Mouse (Mus musculus) stomach, embryonic 16.5 days (tissue): ENCODE data around the gene Slamf7. TPM values are rescaled to one million over a fixed set of nuclear protein-coding genes. Genes with fewer than 3 reads are reported as not detected.

ENCODE experiments used
- ATAC-seq: fragments of 200-750 bp; cut with Nextera tagmentation; 2 replicates; pipeline ENCODE4 v1.8.0; 2017; ENCODE audit warnings: moderate number of reproducible peaks, moderate TSS enrichment; ENCODE audit not compliant: insufficient read depth, low FRiP score
- H3K27ac ChIP-seq: fragments of 300-500 bp; sonication (generic); 2 replicates; pipeline ENCODE4 v1.5.1; 2014; ENCODE audit warnings: low read length
- H3K27me3 ChIP-seq: fragments of 300-500 bp; sonication (generic); 2 replicates; pipeline ENCODE4 v1.6.1; 2014; ENCODE audit warnings: low read length, control low read depth, mixed read lengths; ENCODE audit not compliant: control insufficient read depth, insufficient read depth
- H3K36me3 ChIP-seq: fragments of 300-500 bp; sonication (generic); 2 replicates; pipeline ENCODE4 v1.6.1; 2014; ENCODE audit warnings: low read length; ENCODE audit not compliant: control insufficient read depth, insufficient read depth
- H3K4me1 ChIP-seq: fragments of 300-500 bp; sonication (generic); 2 replicates; pipeline ENCODE4 v1.6.1; 2014; ENCODE audit warnings: low read length, control low read depth, mixed read lengths; ENCODE audit not compliant: control insufficient read depth, insufficient read depth
- H3K4me2 ChIP-seq: fragments of 300-500 bp; sonication (generic); 2 replicates; pipeline ENCODE4 v1.6.1; 2014; ENCODE audit warnings: low read depth, low read length, mixed read lengths
- H3K4me3 ChIP-seq: fragments of 300-500 bp; sonication (generic); replicated peaks from 2 replicates; pipeline ENCODE4 v1.5.1; 2014; ENCODE audit warnings: mild to moderate bottlenecking, low read length
- H3K9ac ChIP-seq: fragments of 300-500 bp; sonication (generic); 2 replicates; pipeline ENCODE4 v1.6.1; 2014; ENCODE audit warnings: low read length
- H3K9me3 ChIP-seq: fragments of 300-500 bp; sonication (generic); replicated peaks from 2 replicates; pipeline ENCODE4 v1.6.1; 2016; ENCODE audit warnings: low read length, control low read depth; ENCODE audit not compliant: control insufficient read depth
- WGBS: fragments of 180-500 bp; shearing (Covaris S2); extraction: QIAGEN DNeasy Blood & Tissue Kit; methylation state at CpG from one replicate; pipeline ENCODE4 v1.1.7; 2014; 5-methylcytosine and 5-hydroxymethylcytosine counted together
- polyA plus RNA-seq: library from polyadenylated mRNA; unstranded; fragments of >200 nt; fragmentation: Nextera tagmentation; extraction: Ambion mirVana; gene quantifications from 2 replicates; pipeline ENCODE4 v1.2.1, GENCODE M21; 2015

The Slamf7 gene
- 0.14 and 0.24 TPM in 2 replicates for polyA plus RNA-seq

- Histone ChIP-seq H3K27me3 (no peaks in the 10 kb centered on the region), H3K36me3 (no peaks in the 10 kb centered on the region), H3K4me1 (no peaks in the 10 kb centered on the region), H3K27ac (no peak within 1 kb of the TSS), H3K4me3 (no peak within 1 kb of the TSS), H3K9me3 (no peaks in the 10 kb centered on the region), H3K9ac (no peak within 1 kb of the TSS), H3K4me2 (no peak within 1 kb of the TSS)
- WGBS: 86% methylated on average over 5 of the region's 5 CpGs
- ATAC-seq: no peak
Measured at GRCm38 (mm10) chr1:171652734-171653133, at the start of gene Slamf7. Gene Slamf7 (minus strand): TSS chr1:171653035.

DNA sequence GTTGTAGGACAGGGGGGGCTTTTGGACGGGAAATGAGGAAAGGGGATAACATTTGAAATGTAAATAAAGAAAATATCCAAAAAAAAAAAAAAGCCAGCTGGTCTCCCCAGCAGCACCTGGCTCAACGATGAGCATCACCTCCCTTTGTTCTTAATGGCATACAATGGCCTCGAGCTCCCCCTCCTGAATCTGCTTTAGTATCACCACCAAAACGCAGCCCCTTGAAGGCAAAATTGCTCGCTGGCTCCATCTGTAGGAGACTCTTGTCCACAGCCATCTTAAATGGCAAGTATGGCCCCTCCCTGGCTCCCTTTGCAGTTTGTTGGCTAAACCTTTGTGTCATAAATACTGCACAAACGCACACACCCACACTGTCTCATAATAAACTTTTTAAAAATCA is 46.1 kb upstream of the Slamf7 start:
- 16% methylated on average over 6 of the region's 6 CpGs for WGBS
- Histone ChIP-seq H3K36me3 (no peaks in the 10 kb centered on the region), H3K9ac (no peak overlapping the region), H3K9me3 (no peaks in the 10 kb centered on the region), H3K27ac (no peak overlapping the region), H3K4me2 (no peak overlapping the region), H3K4me1 (no peaks in the 10 kb centered on the region), H3K4me3 (no peak overlapping the region), H3K27me3 (no peaks in the 10 kb centered on the region)
- no peak for ATAC-seq

GRCm38 (mm10) chr1:171693918-171694317 is 41.1 kb upstream of the Slamf7 start:
- H3K4me3 ChIP-seq: no peak overlapping the region
- no peak overlapping the region for H3K9ac ChIP-seq
- no peak overlapping the region for H3K27ac ChIP-seq
- 83% methylated on average over 1 of the region's 1 CpGs for WGBS
- ATAC-seq: no peak
- no peaks in the 10 kb centered on the region for H3K4me1 ChIP-seq
- no peaks in the 10 kb centered on the region for H3K27me3 ChIP-seq
- no peak overlapping the region for H3K4me2 ChIP-seq
- no peaks in the 10 kb centered on the region for H3K9me3 ChIP-seq
- H3K36me3 ChIP-seq: no peaks in the 10 kb centered on the region

DNA sequence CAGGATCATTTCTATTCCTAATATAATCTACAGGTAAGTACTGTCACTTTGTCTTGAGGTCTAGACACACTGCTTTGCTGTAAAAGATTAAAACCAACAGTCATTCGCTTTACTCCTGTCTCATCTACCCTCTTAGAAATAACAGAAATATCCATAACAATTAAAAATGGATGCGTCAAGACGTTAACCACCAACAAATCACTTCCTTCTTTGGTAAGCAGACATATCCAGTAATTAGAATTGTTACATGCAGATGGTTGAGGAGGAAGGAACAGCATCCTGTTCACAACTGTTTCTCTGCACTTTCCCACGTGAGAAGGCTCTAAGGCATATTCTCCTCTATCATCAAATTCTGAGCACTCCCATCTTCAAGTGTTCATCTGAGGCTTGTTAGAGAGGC is 34.5 kb upstream of the Slamf7 start:
- Histone ChIP-seq H3K27ac (no peak overlapping the region), H3K9me3 (no peaks in the 10 kb centered on the region), H3K36me3 (no peaks in the 10 kb centered on the region), H3K27me3 (no peaks in the 10 kb centered on the region), H3K4me1 (no peaks in the 10 kb centered on the region), H3K4me2 (no peak overlapping the region), H3K4me3 (no peak overlapping the region), H3K9ac (no peak overlapping the region)
- ATAC-seq: no peak
- WGBS: 75% methylated on average over 4 of the region's 4 CpGs

DNA sequence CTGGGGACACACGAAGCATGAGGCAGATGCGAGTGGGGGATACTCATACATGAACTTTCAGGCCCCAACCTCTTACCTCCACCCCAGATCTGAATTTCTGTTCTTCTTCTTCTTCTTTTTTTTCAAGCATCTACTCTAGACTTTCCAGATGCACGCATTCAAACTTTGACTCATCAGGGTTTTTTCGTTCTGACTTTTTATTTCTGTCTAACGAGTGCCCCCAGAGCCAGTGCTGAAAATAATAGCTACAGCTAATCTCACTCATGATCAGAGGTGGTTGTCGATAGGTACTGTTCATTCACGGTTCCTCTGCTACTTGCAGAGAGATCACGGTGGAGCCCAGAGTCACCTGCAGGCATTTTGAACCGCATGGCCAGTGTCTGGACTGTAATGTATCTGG is 32.1 kb upstream of the Slamf7 start:
- no peak overlapping the region for H3K9ac ChIP-seq
- ATAC-seq: no peak
- H3K4me1 ChIP-seq: no peaks in the 10 kb centered on the region
- H3K4me2 ChIP-seq: no peak overlapping the region
- WGBS: 90% methylated on average over 9 of the region's 9 CpGs
- no peak overlapping the region for H3K4me3 ChIP-seq
- H3K36me3 ChIP-seq: no peaks in the 10 kb centered on the region
- no peaks in the 10 kb centered on the region for H3K9me3 ChIP-seq
- no peak overlapping the region for H3K27ac ChIP-seq
- H3K27me3 ChIP-seq: no peaks in the 10 kb centered on the region

GRCm38 (mm10) chr1:171681531-171682299 is 28.9 kb upstream of the Slamf7 start, which contains the start of gene Cd48:
Gene Cd48 (plus strand): TSS chr1:171682009.
- ATAC-seq: no peak
- H3K4me2 ChIP-seq: no peak within 1 kb of the TSS
- no peaks in the 10 kb centered on the region for H3K27me3 ChIP-seq
- WGBS: 78% methylated on average over 14 of the region's 14 CpGs
- H3K4me3 ChIP-seq: no peak within 1 kb of the TSS
- H3K9ac ChIP-seq: no peak within 1 kb of the TSS
- no peak within 1 kb of the TSS for H3K27ac ChIP-seq
- H3K4me1 ChIP-seq: no peaks in the 10 kb centered on the region
- no peaks in the 10 kb centered on the region for H3K9me3 ChIP-seq
- H3K36me3 ChIP-seq: no peaks in the 10 kb centered on the region

DNA sequence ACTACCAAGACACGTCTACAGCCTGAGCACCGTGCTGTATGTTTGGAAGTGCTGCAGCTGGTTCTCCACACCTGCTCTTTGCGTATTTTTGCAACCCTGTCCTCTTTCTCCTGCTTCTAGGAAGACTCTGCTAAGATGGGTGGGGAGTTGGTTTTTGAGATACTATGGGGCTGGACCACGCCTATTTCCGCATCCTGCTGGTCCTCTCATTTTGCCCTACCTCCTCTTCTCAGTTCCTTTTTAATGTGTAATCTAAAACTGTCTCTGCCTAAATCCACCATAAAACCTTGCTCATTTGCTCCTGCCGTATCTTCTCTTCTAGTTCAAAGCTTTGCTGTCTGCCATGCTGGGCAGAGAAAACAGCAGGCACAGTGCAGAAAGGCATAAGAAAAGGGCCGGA is 28.2 kb upstream of the Slamf7 start:
- ATAC-seq: no peak
- Histone ChIP-seq H3K27ac (no peak overlapping the region), H3K4me1 (no peaks in the 10 kb centered on the region), H3K9ac (no peak overlapping the region), H3K4me3 (no peak overlapping the region), H3K27me3 (no peaks in the 10 kb centered on the region), H3K9me3 (no peaks in the 10 kb centered on the region), H3K4me2 (no peak overlapping the region), H3K36me3 (no peaks in the 10 kb centered on the region)
- 60% methylated on average over 7 of the region's 7 CpGs for WGBS

DNA sequence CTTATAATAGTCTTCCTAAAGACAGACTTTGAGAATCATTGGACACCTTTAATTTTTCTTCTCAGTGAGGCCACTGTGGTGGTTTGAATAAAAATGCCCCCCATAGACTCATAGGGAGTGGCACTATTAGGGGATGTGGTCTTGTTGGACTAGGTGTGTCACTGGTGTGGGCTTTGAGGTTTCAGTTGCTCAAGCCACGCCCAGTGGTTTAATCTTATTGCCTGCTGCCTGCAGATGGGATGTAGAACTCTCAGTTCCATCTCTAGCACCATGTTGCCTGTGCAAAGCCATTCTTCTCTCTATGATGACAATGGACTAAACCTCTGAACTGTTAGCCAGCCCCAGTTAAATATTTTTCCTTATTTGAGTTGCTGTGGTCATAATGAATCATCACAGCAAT is 24.9 kb upstream of the Slamf7 start:
- H3K4me3 ChIP-seq: no peak overlapping the region
- WGBS: 61% methylated on average over 1 of the region's 1 CpGs
- H3K4me1 ChIP-seq: no peaks in the 10 kb centered on the region
- no peaks in the 10 kb centered on the region for H3K36me3 ChIP-seq
- H3K27me3 ChIP-seq: no peaks in the 10 kb centered on the region
- H3K27ac ChIP-seq: no peak overlapping the region
- H3K4me2 ChIP-seq: no peak overlapping the region
- H3K9ac ChIP-seq: no peak overlapping the region
- no peak for ATAC-seq
- H3K9me3 ChIP-seq: no peaks in the 10 kb centered on the region

- Histone ChIP-seq H3K4me1 (no peaks in the 10 kb centered on the region), H3K27me3 (no peaks in the 10 kb centered on the region), H3K27ac (no peak overlapping the region), H3K9ac (no peak overlapping the region), H3K4me2 (no peak overlapping the region), H3K36me3 (no peaks in the 10 kb centered on the region), H3K9me3 (no peaks in the 10 kb centered on the region), H3K4me3 (no peak overlapping the region)
- 68% methylated on average over 1 of the region's 1 CpGs for WGBS
- ATAC-seq: no peak
Measured at GRCm38 (mm10) chr1:171674467-171674866, 21.6 kb upstream of the Slamf7 start.
